Comparison of ENCODE assay signal across 1 mouse cellular context in genomic region chrX:74282395-74283091, GRCm38 (mm10).
A peak's percentile ranks its signal among the peaks of the same experiment; 100 is the strongest.
TF ChIP-seq lines count a peak whose summit lies in the region.

No protein-coding gene starts in this region.

TF ChIP-seq in MEL, 35 proteins besides CTCF, POLR2A, EP300 and RAD21 (continued from another document):
- TF ChIP-seq GATA1 (IDR thresholded peaks at IDR 0.05; ENCODE audit: low read depth, low read length) (no peak), JUND (IDR thresholded peaks at IDR 0.05; ENCODE audit: low read depth, low read length) (no peak), CHD1 (IDR thresholded peaks at IDR 0.05; ENCODE audit: low read depth, low read length) (no peak), SIN3A (IDR thresholded peaks at IDR 0.05; ENCODE audit: low read length) (peak; percentile 81), TBP (IDR thresholded peaks at IDR 0.05; ENCODE audit: low read depth, low read length) (peak; percentile 81), POLR2AphosphoS5 (IDR thresholded peaks at IDR 0.05; ENCODE audit: borderline replicate concordance, low read depth, low read length) (no peak), USF1 (IDR thresholded peaks at IDR 0.05; ENCODE audit: low read depth, low read length) (no peak)
